Mouse (Mus musculus): Measurements from ENCODE around the gene Ssc4d.

Gene Ssc4d

GRCm38 (mm10) chr5:135942710-135943109, 31.6 kb downstream of the Ssc4d start:
- intact Hi-C loops (cut with DNase I) = no loop called here

GRCm38 (mm10) chr5:135940587-135940986, 33.7 kb downstream of the Ssc4d start:
- intact Hi-C loops (cut with DNase I) = no loop called here

GRCm38 (mm10) chr5:135935641-135936190, 38.6 kb downstream of the Ssc4d start:
- intact Hi-C loops (cut with DNase I) = loop anchor here (2.0 kb wide), 1 partner anchor 31 kb away; no protein-coding TSS in a partner anchor

GRCm38 (mm10) chr5:135935176-135935523, 39.2 kb downstream of the Ssc4d start:
- intact Hi-C loops (cut with DNase I) = loop anchor here (2.0 kb wide), 1 partner anchor 30 kb away; no protein-coding TSS in a partner anchor

GRCm38 (mm10) chr5:135934481-135935175, 39.7 kb downstream of the Ssc4d start, which contains the start of gene Ywhag:
Ywhag (minus strand) TSS chr5:135934616.
- intact Hi-C loops (cut with DNase I) = loop anchor here (2.0 kb wide), 1 partner anchor 30 kb away; no protein-coding TSS in a partner anchor

- intact Hi-C loops (cut with DNase I) = loop anchor here (2.0 kb wide), 1 partner anchor 29 kb away; no protein-coding TSS in a partner anchor
Measured at GRCm38 (mm10) chr5:135933900-135934441, 40.4 kb downstream of the Ssc4d start.

GRCm38 (mm10) chr5:135933222-135933899, 41.0 kb downstream of the Ssc4d start:
- intact Hi-C loops (cut with DNase I) = no loop called here

- intact Hi-C loops (cut with DNase I) = no loop called here
Measured at GRCm38 (mm10) chr5:135932359-135932758, 42.0 kb downstream of the Ssc4d start.

GRCm38 (mm10) chr5:135931526-135931925, 42.8 kb downstream of the Ssc4d start:
- intact Hi-C loops (cut with DNase I) = no loop called here

- intact Hi-C loops (cut with DNase I) = no loop called here
Measured at GRCm38 (mm10) chr5:135929685-135930424, 44.5 kb downstream of the Ssc4d start.

GRCm38 (mm10) chr5:135923901-135924300, 50.4 kb downstream of the Ssc4d start:
- intact Hi-C loops (cut with DNase I) = no loop called here

GRCm38 (mm10) chr5:135919902-135920301, 54.4 kb downstream of the Ssc4d start:
- intact Hi-C loops (cut with DNase I) = no loop called here

GRCm38 (mm10) chr5:135918593-135918992, 55.7 kb downstream of the Ssc4d start:
- intact Hi-C loops (cut with DNase I) = no loop called here

GRCm38 (mm10) chr5:135918059-135918437, 56.3 kb downstream of the Ssc4d start:
- intact Hi-C loops (cut with DNase I) = no loop called here

GRCm38 (mm10) chr5:135917327-135918058, 56.8 kb downstream of the Ssc4d start:
- intact Hi-C loops (cut with DNase I) = no loop called here

GRCm38 (mm10) chr5:135916601-135917000, 57.7 kb downstream of the Ssc4d start:
- intact Hi-C loops (cut with DNase I) = no loop called here

GRCm38 (mm10) chr5:135916051-135916565, 58.2 kb downstream of the Ssc4d start:
- intact Hi-C loops (cut with DNase I) = no loop called here

- intact Hi-C loops (cut with DNase I) = no loop called here
Measured at GRCm38 (mm10) chr5:135914156-135914555, 60.2 kb downstream of the Ssc4d start.

- intact Hi-C loops (cut with DNase I) = no loop called here
Measured at GRCm38 (mm10) chr5:135913201-135913600, 61.1 kb downstream of the Ssc4d start.

- intact Hi-C loops (cut with DNase I) = no loop called here
Measured at GRCm38 (mm10) chr5:135911633-135912220, 62.6 kb downstream of the Ssc4d start.
